Mouse (Mus musculus): Measurements from ENCODE around the gene Gm3448.
"Not testable (repeated sequence)": the region's sequence is repeated elsewhere in the genome, so short reads cannot be mapped to it uniquely, and the experiment has no call there.

GRCm38 (mm10) chr17:15052766-15053165 lies 11.4 kb upstream of the Gm3448 start:
- TF ChIP-seq TAL1, GATA1 (IDR thresholded peaks at IDR 0.05; ENCODE audit: low read length): not testable (repeated sequence)
